Mouse (Mus musculus) hindbrain, embryonic 15.5 days (tissue): ENCODE data around the gene Gale. TPM values are rescaled to one million over a fixed set of nuclear protein-coding genes. Genes with fewer than 3 reads are reported as not detected.
A peak's percentile ranks its signal among the peaks of the same experiment; 100 is the strongest.

Source experiments
- ATAC-seq: fragments of 200-750 bp; cut with Nextera tagmentation; 2 replicates; pipeline ENCODE4 v1.8.0; 2017; ENCODE audit warnings: low read depth, moderate number of reproducible peaks, moderate TSS enrichment; ENCODE audit not compliant: low FRiP score
- H3K27ac ChIP-seq: fragments of 300-500 bp; sonication (generic); replicated peaks from 2 replicates; pipeline ENCODE4 v1.5.1; 2015; ENCODE audit warnings: mild to moderate bottlenecking, inconsistent platforms
- H3K27me3 ChIP-seq: fragments of 300-500 bp; sonication (generic); 2 replicates; pipeline ENCODE4 v1.6.1; 2015; ENCODE audit warnings: control low read depth, inconsistent platforms
- H3K36me3 ChIP-seq: fragments of 300-500 bp; sonication (generic); 2 replicates; pipeline ENCODE4 v1.6.1; 2015; ENCODE audit warnings: control low read depth, inconsistent platforms
- H3K4me1 ChIP-seq: fragments of 300-500 bp; sonication (generic); replicated peaks from 2 replicates; pipeline ENCODE4 v1.6.1; 2015; ENCODE audit warnings: control low read depth, inconsistent platforms
- H3K4me2 ChIP-seq: fragments of 300-500 bp; sonication (generic); 2 replicates; pipeline ENCODE4 v1.6.1; 2015; ENCODE audit warnings: moderate library complexity, mild to moderate bottlenecking, inconsistent platforms
- H3K4me3 ChIP-seq: fragments of 300-500 bp; sonication (generic); 2 replicates; pipeline ENCODE4 v1.5.1; 2015; ENCODE audit warnings: mild to moderate bottlenecking, inconsistent platforms
- H3K9ac ChIP-seq: fragments of 300-500 bp; sonication (generic); 2 replicates; pipeline ENCODE4 v1.6.1; 2015; ENCODE audit warnings: inconsistent platforms
- H3K9me3 ChIP-seq: fragments of 300-500 bp; sonication (generic); 2 replicates; pipeline ENCODE4 v1.6.1; 2016; ENCODE audit warnings: control low read depth, inconsistent platforms
- WGBS: fragments of 180-500 bp; shearing (Covaris S2); methylation state at CpG from one replicate; pipeline ENCODE4 v1.1.7; 2015; 5-methylcytosine and 5-hydroxymethylcytosine counted together
- polyA plus RNA-seq: library from polyadenylated mRNA; unstranded; fragments of >200 nt; fragmentation: Nextera tagmentation; extraction: Ambion mirVana; gene quantifications from 2 replicates; pipeline ENCODE4 v1.2.1, GENCODE M21; 2015

Gale gene
- 43.8 and 48.1 TPM in 2 replicates for polyA plus RNA-seq

GRCm38 (mm10) chr4:135963457-135964193 lies at the start of gene Gale:
TSS of gene Gale (plus strand) at chr4:135963727.
- peak; percentile 94 for ATAC-seq
- Histone ChIP-seq H3K27ac (peak within 1 kb of the TSS; percentile 93), H3K9me3 (no peaks in the 10 kb centered on the region), H3K9ac (peak within 1 kb of the TSS; percentile 81), H3K4me1 (peaks cover 21% of the 10 kb centered on the region), H3K27me3 (no peaks in the 10 kb centered on the region), H3K4me2 (peak within 1 kb of the TSS; percentile 89), H3K36me3 (peaks cover 53% of the 10 kb centered on the region), H3K4me3 (peak within 1 kb of the TSS; percentile 76)
- WGBS: under 1% methylated on average over 56 of the region's 56 CpGs

- ATAC-seq: no peak
- Histone ChIP-seq H3K9me3 (no peaks in the 10 kb centered on the region), H3K4me3 (no peak overlapping the region), H3K9ac (no peak overlapping the region), H3K27me3 (no peaks in the 10 kb centered on the region), H3K4me2 (no peak overlapping the region), H3K4me1 (peaks cover 16% of the 10 kb centered on the region), H3K36me3 (no peaks in the 10 kb centered on the region), H3K27ac (no peak overlapping the region)
- WGBS: 92% methylated on average over 13 of the region's 13 CpGs
Measured at GRCm38 (mm10) chr4:135918635-135919279, 44.8 kb upstream of the Gale start.

- ATAC-seq: no peak
- H3K27ac ChIP-seq: no peak overlapping the region
- no peak overlapping the region for H3K4me2 ChIP-seq
- no peaks in the 10 kb centered on the region for H3K9me3 ChIP-seq
- H3K4me3 ChIP-seq: no peak overlapping the region
- peaks cover 16% of the 10 kb centered on the region for H3K4me1 ChIP-seq
- no peaks in the 10 kb centered on the region for H3K36me3 ChIP-seq
- H3K27me3 ChIP-seq: no peaks in the 10 kb centered on the region
- 96% methylated on average over 3 of the region's 3 CpGs for WGBS
- no peak overlapping the region for H3K9ac ChIP-seq
Measured at GRCm38 (mm10) chr4:135919280-135919639, 44.3 kb upstream of the Gale start.

- WGBS: 1% methylated on average over 60 of the region's 60 CpGs
- no peaks in the 10 kb centered on the region for H3K9me3 ChIP-seq
- peak; percentile 97 for ATAC-seq
- H3K27me3 ChIP-seq: no peaks in the 10 kb centered on the region
- peaks cover 16% of the 10 kb centered on the region for H3K4me1 ChIP-seq
- 0 out of 2 replicates have a peak, but pooled peaks cover under 1% of the 10 kb centered on the region for H3K36me3 ChIP-seq
- H3K9ac ChIP-seq: peak within 1 kb of the TSS; percentile 73
- peak within 1 kb of the TSS; percentile 83 for H3K4me2 ChIP-seq
- peak within 1 kb of the TSS; percentile 81 for H3K27ac ChIP-seq
- H3K4me3 ChIP-seq: peak within 1 kb of the TSS; percentile 65
Measured at GRCm38 (mm10) chr4:135920304-135921241, 43.0 kb upstream of the Gale start, which contains the start of gene Fuca1. TSS of gene Fuca1 (plus strand) at chr4:135920735.

GRCm38 (mm10) chr4:135921257-135922120 lies 42.0 kb upstream of the Gale start:
- H3K4me1 ChIP-seq: peaks cover 16% of the 10 kb centered on the region
- no peaks in the 10 kb centered on the region for H3K27me3 ChIP-seq
- peak overlapping the region; percentile 81 for H3K27ac ChIP-seq
- H3K36me3 ChIP-seq: 0 out of 2 replicates have a peak, but pooled peaks cover 3% of the 10 kb centered on the region
- peak overlapping the region; percentile 65 for H3K4me3 ChIP-seq
- no peak for ATAC-seq
- peak overlapping the region; percentile 83 for H3K4me2 ChIP-seq
- 6% methylated on average over 26 of the region's 26 CpGs for WGBS
- H3K9me3 ChIP-seq: no peaks in the 10 kb centered on the region
- H3K9ac ChIP-seq: peak overlapping the region; percentile 73

- Histone ChIP-seq H3K4me3 (peak overlapping the region; percentile 65; the same call in 1 of the 2 replicates), H3K36me3 (0 out of 2 replicates have a peak, but pooled peaks cover 3% of the 10 kb centered on the region), H3K27me3 (no peaks in the 10 kb centered on the region), H3K9me3 (no peaks in the 10 kb centered on the region), H3K4me2 (peak overlapping the region; percentile 83), H3K4me1 (peaks cover 16% of the 10 kb centered on the region), H3K27ac (no peak overlapping the region), H3K9ac (no peak overlapping the region; the same call in 1 of the 2 replicates)
- 87% methylated on average over 1 of the region's 1 CpGs for WGBS
- no peak for ATAC-seq
Measured at GRCm38 (mm10) chr4:135922190-135922589, 41.3 kb upstream of the Gale start.

- ATAC-seq: no peak
- no peak overlapping the region for H3K27ac ChIP-seq
- H3K4me2 ChIP-seq: no peak overlapping the region
- WGBS: 93% methylated on average over 2 of the region's 2 CpGs
- H3K4me3 ChIP-seq: no peak overlapping the region
- H3K27me3 ChIP-seq: no peaks in the 10 kb centered on the region
- H3K36me3 ChIP-seq: 0 out of 2 replicates have a peak, but pooled peaks cover 3% of the 10 kb centered on the region
- H3K4me1 ChIP-seq: peaks cover 16% of the 10 kb centered on the region
- H3K9me3 ChIP-seq: no peaks in the 10 kb centered on the region
- H3K9ac ChIP-seq: no peak overlapping the region
Measured at GRCm38 (mm10) chr4:135924418-135924817, 39.1 kb upstream of the Gale start.

- ATAC-seq: no peak
- H3K4me2 ChIP-seq: no peak overlapping the region
- peaks cover 16% of the 10 kb centered on the region for H3K4me1 ChIP-seq
- no peaks in the 10 kb centered on the region for H3K27me3 ChIP-seq
- no peak overlapping the region for H3K4me3 ChIP-seq
- no peak overlapping the region for H3K27ac ChIP-seq
- 0 out of 2 replicates have a peak, but pooled peaks cover 3% of the 10 kb centered on the region for H3K36me3 ChIP-seq
- 83% methylated on average over 5 of the region's 5 CpGs for WGBS
- no peaks in the 10 kb centered on the region for H3K9me3 ChIP-seq
- no peak overlapping the region for H3K9ac ChIP-seq
Measured at GRCm38 (mm10) chr4:135925341-135925740, 38.2 kb upstream of the Gale start.

- Histone ChIP-seq H3K9me3 (no peaks in the 10 kb centered on the region), H3K36me3 (0 out of 2 replicates have a peak, but pooled peaks cover 6% of the 10 kb centered on the region), H3K4me1 (peaks cover 14% of the 10 kb centered on the region), H3K27me3 (no peaks in the 10 kb centered on the region), H3K4me2 (no peak overlapping the region), H3K27ac (no peak overlapping the region), H3K4me3 (no peak overlapping the region), H3K9ac (no peak overlapping the region)
- no peak for ATAC-seq
- WGBS: 91% methylated on average over 10 of the region's 10 CpGs
Measured at GRCm38 (mm10) chr4:135926195-135926808, 37.2 kb upstream of the Gale start.

- H3K4me1 ChIP-seq: peaks cover 9% of the 10 kb centered on the region
- H3K27ac ChIP-seq: no peak overlapping the region
- ATAC-seq: no peak
- no peak overlapping the region for H3K4me2 ChIP-seq
- no peaks in the 10 kb centered on the region for H3K9me3 ChIP-seq
- 0 out of 2 replicates have a peak, but pooled peaks cover 6% of the 10 kb centered on the region for H3K36me3 ChIP-seq
- no peak overlapping the region for H3K4me3 ChIP-seq
- WGBS: 99% methylated on average over 3 of the region's 3 CpGs
- no peaks in the 10 kb centered on the region for H3K27me3 ChIP-seq
- H3K9ac ChIP-seq: no peak overlapping the region
Measured at GRCm38 (mm10) chr4:135926861-135927260, 36.7 kb upstream of the Gale start.
